In genomic region chr11:43891457-43891856, GRCm38 (mm10) we compare ENCODE assay signal across 15 mouse cellular contexts. TPM values are rescaled to one million over a fixed set of nuclear protein-coding genes. Genes with fewer than 3 reads are reported as not detected.
DNase-seq lines count a peak whose midpoint lies in the region; ATAC-seq and TF ChIP-seq lines count a peak whose summit lies in the region.
"Had no signal": no experiment of that assay in that cellular context is flagged by ENCODE, and none has a peak within 500 bp of the region (broad histone marks: within the 10 kb centered on the region; RNA-seq: fewer than 3 reads in every experiment).

No protein-coding gene starts in this region.

- no peak overlapping the region for H3K27ac ChIP-seq in liver, embryonic 11.5 days (ENCODE audit: low read depth, low read length)
- no peak overlapping the region for H3K27ac ChIP-seq in lung, postnatal 0 days (ENCODE audit: low read length)
- no peak overlapping the region for H3K27ac ChIP-seq in hindbrain, embryonic 13.5 days
- H3K27ac ChIP-seq: embryonic facial prominence, embryonic 15.5 days; limb, embryonic 13.5 days; midbrain, embryonic 12.5 days had no signal

- H3K9ac ChIP-seq in liver, embryonic 11.5 days (ENCODE audit: low read depth, low read length), result no peak overlapping the region
- H3K9ac ChIP-seq in lung, postnatal 0 days (replicated peaks; ENCODE audit: low read depth), result no peak overlapping the region
- H3K9ac ChIP-seq in hindbrain, embryonic 13.5 days, result no peak overlapping the region
- H3K9ac ChIP-seq: embryonic facial prominence, embryonic 15.5 days; forebrain, postnatal 0 days; limb, embryonic 13.5 days; midbrain, embryonic 12.5 days had no signal

- 71% methylated on average over 3 of the region's 3 CpGs for WGBS in liver, embryonic 11.5 days
- 67% methylated on average over 3 of the region's 3 CpGs for WGBS in lung, postnatal 0 days
- WGBS in hindbrain, embryonic 13.5 days, result 97% methylated on average over 3 of the region's 3 CpGs

- no peak for TF ChIP-seq EP300 in lung, postnatal 0 days (IDR thresholded peaks at IDR 0.05)

- H3K9me3 ChIP-seq in liver, embryonic 11.5 days (ENCODE audit: control insufficient read depth, low read length), result no peaks in the 10 kb centered on the region
- no peaks in the 10 kb centered on the region for H3K9me3 ChIP-seq in lung, postnatal 0 days (ENCODE audit: low read length)
- H3K9me3 ChIP-seq in hindbrain, embryonic 13.5 days, result no peaks in the 10 kb centered on the region
- H3K9me3 ChIP-seq: embryonic facial prominence, embryonic 15.5 days; limb, embryonic 13.5 days; midbrain, embryonic 12.5 days had no signal

- TF ChIP-seq CTCF in lung, postnatal 0 days (IDR thresholded peaks at IDR 0.05), result no peak

- DNase-seq in adrenal gland, adult 18-20 months (ENCODE audit: low spot score in 2 of 2), result peak; percentile 28 to 39
- DNase-seq in adrenal gland, postnatal 10 days, result peak; percentile 74
- no peak for DNase-seq in liver, embryonic 11.5 days (ENCODE audit: low spot score)
- peak; percentile 21 for DNase-seq in lung, postnatal 0 days (ENCODE audit: low spot score)
- no peak for DNase-seq in spleen, postnatal 10 days (ENCODE audit: low spot score in 2 of 2)
- DNase-seq in layer of hippocampus, adult 9-11 months, result no peak
- DNase-seq: cerebellum, postnatal 36 days; forebrain, postnatal 0 days; heart, adult 11 months; heart, postnatal 14 days had no signal

- H3K4me3 ChIP-seq in liver, embryonic 11.5 days (ENCODE audit: low read depth, low read length), result no peak overlapping the region
- H3K4me3 ChIP-seq in lung, postnatal 0 days (ENCODE audit: low read depth, low read length), result no peak overlapping the region
- H3K4me3 ChIP-seq in hindbrain, embryonic 13.5 days, result no peak overlapping the region
- H3K4me3 ChIP-seq: embryonic facial prominence, embryonic 15.5 days; limb, embryonic 13.5 days; midbrain, embryonic 12.5 days had no signal

- H3K4me2 ChIP-seq in liver, embryonic 11.5 days, result no peak overlapping the region
- no peak overlapping the region for H3K4me2 ChIP-seq in lung, postnatal 0 days (replicated peaks; ENCODE audit: low read depth, low read length)
- H3K4me2 ChIP-seq in hindbrain, embryonic 13.5 days, result no peak overlapping the region
- H3K4me2 ChIP-seq: embryonic facial prominence, embryonic 15.5 days; limb, embryonic 13.5 days; midbrain, embryonic 12.5 days had no signal

- ATAC-seq in liver, embryonic 11.5 days (replicated peaks; ENCODE audit: low FRiP score), result peak; percentile 58; the same call in 1 of the 2 replicates
- ATAC-seq in lung, postnatal 0 days, result peak; percentile 31; the same call in 1 of the 2 replicates
- no peak for ATAC-seq in hindbrain, embryonic 13.5 days (ENCODE audit: low FRiP score)
- ATAC-seq: forebrain, postnatal 0 days; inflammation-experienced regulatory T-cells, adult 6 months had no signal

- no peaks in the 10 kb centered on the region for H3K27me3 ChIP-seq in liver, embryonic 11.5 days (replicated peaks; ENCODE audit: control insufficient read depth, insufficient read depth, low read length)
- H3K27me3 ChIP-seq in lung, postnatal 0 days (replicated peaks; ENCODE audit: insufficient read depth, low read length), result no peaks in the 10 kb centered on the region
- H3K27me3 ChIP-seq in hindbrain, embryonic 13.5 days, result no peaks in the 10 kb centered on the region
- H3K27me3 ChIP-seq: embryonic facial prominence, embryonic 15.5 days; limb, embryonic 13.5 days; midbrain, embryonic 12.5 days had no signal

- H3K36me3 ChIP-seq in liver, embryonic 11.5 days (ENCODE audit: control insufficient read depth, insufficient read depth, low read length), result no peaks in the 10 kb centered on the region
- no peaks in the 10 kb centered on the region for H3K36me3 ChIP-seq in lung, postnatal 0 days (ENCODE audit: insufficient read depth, low read length)
- H3K36me3 ChIP-seq in hindbrain, embryonic 13.5 days, result no peaks in the 10 kb centered on the region
- H3K36me3 ChIP-seq: embryonic facial prominence, embryonic 15.5 days; limb, embryonic 13.5 days; midbrain, embryonic 12.5 days had no signal

- no peaks in the 10 kb centered on the region for H3K4me1 ChIP-seq in liver, embryonic 11.5 days (replicated peaks; ENCODE audit: control insufficient read depth, insufficient read depth, low read length)
- no peaks in the 10 kb centered on the region for H3K4me1 ChIP-seq in lung, postnatal 0 days (ENCODE audit: insufficient read depth, low read depth, low read length)
- H3K4me1 ChIP-seq in hindbrain, embryonic 13.5 days (replicated peaks), result peaks cover 5% of the 10 kb centered on the region; the same call in 1 of the 2 replicates
- H3K4me1 ChIP-seq: limb, embryonic 13.5 days; midbrain, embryonic 12.5 days had no signal

RNA-seq across cellular contexts. Expression of gene Adra1b, which starts 9.6 kb away (rescaled TPM):
- total RNA-seq in adrenal gland, adult 18-20 months (2021), result 1 to 10 TPM; 1.8 to 2.9 TPM
- 1 to 10 TPM; 3.7 to 7.3 TPM for total RNA-seq in adrenal gland, postnatal 10 days (2021)
- 0.55 and 1.0 TPM in 2 replicates for polyA plus RNA-seq in liver, embryonic 11.5 days (2014; fragmentation: Nextera tagmentation; extraction: Ambion mirVana)
- polyA plus RNA-seq in lung, postnatal 0 days (2015; fragmentation: Nextera tagmentation; extraction: Ambion mirVana), result 6.5 and 9.0 TPM in 2 replicates
- 4.4 and 4.7 TPM in 2 replicates for polyA plus RNA-seq in hindbrain, embryonic 13.5 days (2015; fragmentation: Nextera tagmentation; extraction: Ambion mirVana)
- polyA plus RNA-seq: inflammation-experienced regulatory T-cells, adult 6 months had no signal

Comparison
In these comparisons a context has a peak if more than half of its experiments do, and no peak if none do; other contexts are left out.
1. DNase-seq: peak in adrenal gland, adult 18-20 months (2 of 2), adrenal gland, postnatal 10 days (single experiment) and lung, postnatal 0 days (single experiment); none in liver, embryonic 11.5 days (single experiment), spleen, postnatal 10 days (0 of 2) and layer of hippocampus, adult 9-11 months (single experiment).